Mouse (Mus musculus): ENCODE results near the gene Veph1. TPM values are rescaled to one million over a fixed set of nuclear protein-coding genes. Genes with fewer than 3 reads are reported as not detected.

Gene Veph1
- polyA plus RNA-seq, 1 experiment from 2014 or later, result 0.77 TPM

GRCm38 (mm10) chr3:66087608-66088007 is 209.0 kb downstream of the Veph1 start:
- no peak overlapping the region for H3K4me2 ChIP-seq
- H3K27me3 ChIP-seq, result no peaks in the 10 kb centered on the region
- H3K9me3 ChIP-seq (replicated peaks), result no peaks in the 10 kb centered on the region
- ATAC-seq (replicated peaks; ENCODE audit: insufficient number of reproducible peaks, insufficient read depth, low FRiP score, low read depth), result no peak
- WGBS, result 78% methylated on average over 7 of the region's 7 CpGs
- no peaks in the 10 kb centered on the region for H3K36me3 ChIP-seq
- no peak overlapping the region for H3K9ac ChIP-seq
- no peaks in the 10 kb centered on the region for H3K4me1 ChIP-seq (replicated peaks)
- no peak overlapping the region for H3K27ac ChIP-seq
- no peak overlapping the region for H3K4me3 ChIP-seq

GRCm38 (mm10) chr3:66083856-66084255 is 212.8 kb downstream of the Veph1 start:
- no peak overlapping the region for H3K9ac ChIP-seq
- ATAC-seq (replicated peaks; ENCODE audit: insufficient number of reproducible peaks, insufficient read depth, low FRiP score, low read depth), result no peak
- H3K4me1 ChIP-seq (replicated peaks), result no peaks in the 10 kb centered on the region
- H3K27ac ChIP-seq, result no peak overlapping the region
- H3K27me3 ChIP-seq, result no peaks in the 10 kb centered on the region
- H3K36me3 ChIP-seq, result no peaks in the 10 kb centered on the region
- WGBS, result 89% methylated on average over 3 of the region's 3 CpGs
- no peak overlapping the region for H3K4me2 ChIP-seq
- H3K4me3 ChIP-seq, result no peak overlapping the region
- no peaks in the 10 kb centered on the region for H3K9me3 ChIP-seq (replicated peaks)

GRCm38 (mm10) chr3:66083407-66083806 is 213.2 kb downstream of the Veph1 start:
- no peak overlapping the region for H3K27ac ChIP-seq
- H3K4me1 ChIP-seq (replicated peaks), result no peaks in the 10 kb centered on the region
- no peak overlapping the region for H3K4me3 ChIP-seq
- WGBS, result 70% methylated on average over 5 of the region's 5 CpGs
- ATAC-seq (replicated peaks; ENCODE audit: insufficient number of reproducible peaks, insufficient read depth, low FRiP score, low read depth), result no peak
- H3K9ac ChIP-seq, result no peak overlapping the region
- no peak overlapping the region for H3K4me2 ChIP-seq
- no peaks in the 10 kb centered on the region for H3K27me3 ChIP-seq
- no peaks in the 10 kb centered on the region for H3K36me3 ChIP-seq
- H3K9me3 ChIP-seq (replicated peaks), result no peaks in the 10 kb centered on the region

- H3K36me3 ChIP-seq, result no peaks in the 10 kb centered on the region
- no peak for ATAC-seq (replicated peaks; ENCODE audit: insufficient number of reproducible peaks, insufficient read depth, low FRiP score, low read depth)
- no peak overlapping the region for H3K4me3 ChIP-seq
- 86% methylated on average over 4 of the region's 4 CpGs for WGBS
- no peaks in the 10 kb centered on the region for H3K9me3 ChIP-seq (replicated peaks)
- peaks cover 4% of the 10 kb centered on the region; the same call in 1 of the 2 replicates for H3K4me1 ChIP-seq (replicated peaks)
- no peak overlapping the region for H3K9ac ChIP-seq
- no peaks in the 10 kb centered on the region for H3K27me3 ChIP-seq
- no peak overlapping the region for H3K27ac ChIP-seq
- no peak overlapping the region for H3K4me2 ChIP-seq
These were observed 213.7 kb downstream of the Veph1 start for GRCm38 (mm10) chr3:66082975-66083374.

DNA sequence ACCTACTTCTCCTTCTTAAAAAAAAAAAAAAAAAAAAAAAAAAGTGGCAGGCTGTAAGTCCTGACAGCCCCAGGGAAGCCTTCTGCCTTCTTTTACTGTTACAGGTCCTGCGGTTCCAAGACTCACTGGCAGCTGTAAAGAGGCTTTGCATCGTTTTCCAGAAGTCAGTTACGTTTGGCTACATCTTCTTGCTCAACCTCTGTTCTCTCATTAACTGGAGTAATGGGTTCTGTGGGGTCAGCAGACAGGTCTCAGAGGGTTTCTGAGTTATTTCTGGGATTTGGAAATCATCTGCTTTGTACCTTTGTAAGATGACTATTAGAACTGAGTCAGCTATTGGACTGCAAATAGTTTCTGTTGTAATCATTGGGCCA is 215.3 kb downstream of the Veph1 start:
- Histone ChIP-seq H3K9me3 (replicated peaks) (no peaks in the 10 kb centered on the region), H3K4me1 (replicated peaks) (peaks cover 4% of the 10 kb centered on the region; the same call in 1 of the 2 replicates), H3K27ac (no peak overlapping the region), H3K27me3 (no peaks in the 10 kb centered on the region), H3K4me2 (no peak overlapping the region), H3K9ac (no peak overlapping the region), H3K4me3 (no peak overlapping the region), H3K36me3 (no peaks in the 10 kb centered on the region)
- no peak for ATAC-seq (replicated peaks; ENCODE audit: insufficient number of reproducible peaks, insufficient read depth, low FRiP score, low read depth)
- WGBS, result 56% methylated on average over 3 of the region's 3 CpGs

DNA sequence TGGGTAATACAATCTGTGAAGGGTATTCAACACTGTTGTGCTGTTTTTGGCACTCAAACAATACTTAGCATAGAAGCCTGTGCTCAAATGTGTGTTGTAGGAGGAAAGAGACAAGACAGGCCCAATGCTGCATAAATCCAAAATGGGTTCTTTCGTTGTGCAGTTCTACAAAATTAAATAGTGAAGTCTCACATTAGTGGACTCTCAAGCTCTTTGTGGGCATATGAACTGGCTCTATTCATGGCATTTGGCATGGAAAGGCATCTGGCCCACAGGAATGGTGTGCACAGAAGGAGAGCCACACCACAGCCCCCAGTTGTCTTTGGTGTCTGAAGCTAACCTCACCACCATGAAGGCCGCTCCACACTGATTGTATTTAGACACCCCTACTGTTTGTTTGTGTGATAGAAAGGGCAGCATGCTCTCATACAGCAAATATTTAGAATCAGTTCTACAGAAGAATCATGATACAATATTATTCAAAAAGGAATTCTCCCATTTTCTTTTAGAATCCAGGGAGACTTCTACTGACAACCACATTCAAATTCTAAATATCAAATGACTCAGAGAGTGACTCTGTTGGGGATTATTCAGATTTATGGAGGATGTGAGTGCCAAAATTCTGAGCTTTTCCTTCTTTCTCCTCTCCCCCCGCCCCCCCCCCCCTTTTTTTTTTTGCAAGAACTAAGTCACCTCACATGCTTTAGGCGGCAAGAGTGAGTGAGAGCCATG is 215.8 kb downstream of the Veph1 start:
- Histone ChIP-seq H3K9me3 (replicated peaks) (no peaks in the 10 kb centered on the region), H3K4me3 (no peak overlapping the region), H3K27me3 (no peaks in the 10 kb centered on the region), H3K4me1 (replicated peaks) (peaks cover 4% of the 10 kb centered on the region; the same call in 1 of the 2 replicates), H3K4me2 (no peak overlapping the region), H3K27ac (no peak overlapping the region), H3K36me3 (no peaks in the 10 kb centered on the region), H3K9ac (no peak overlapping the region)
- ATAC-seq (replicated peaks; ENCODE audit: insufficient number of reproducible peaks, insufficient read depth, low FRiP score, low read depth), result no peak
- 51% methylated on average over 4 of the region's 4 CpGs for WGBS

DNA sequence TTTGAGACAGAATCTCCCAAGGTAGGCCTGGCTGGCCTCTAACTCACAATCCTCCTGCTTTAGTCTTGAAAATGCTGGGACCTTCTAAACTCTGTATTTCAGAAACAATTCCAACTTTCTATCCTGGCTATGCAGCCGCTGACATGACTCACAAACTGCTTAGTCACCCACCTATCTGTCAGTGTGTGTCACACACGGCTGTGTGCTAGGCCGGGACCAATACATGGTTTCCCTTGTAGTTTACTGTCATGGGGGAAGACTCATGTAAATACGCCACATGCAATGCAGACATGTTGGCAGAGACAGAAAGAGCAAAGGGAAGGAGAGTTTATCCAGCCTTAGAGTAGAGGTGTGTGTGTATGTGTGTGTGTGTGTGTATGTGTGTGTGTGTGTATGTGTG is 216.8 kb downstream of the Veph1 start:
- ATAC-seq (replicated peaks; ENCODE audit: insufficient number of reproducible peaks, insufficient read depth, low FRiP score, low read depth), result no peak
- Histone ChIP-seq H3K9me3 (replicated peaks) (no peaks in the 10 kb centered on the region), H3K4me3 (no peak overlapping the region), H3K27me3 (no peaks in the 10 kb centered on the region), H3K27ac (no peak overlapping the region), H3K4me2 (no peak overlapping the region), H3K9ac (no peak overlapping the region), H3K4me1 (replicated peaks) (peaks cover 4% of the 10 kb centered on the region; the same call in 1 of the 2 replicates), H3K36me3 (no peaks in the 10 kb centered on the region)
- 70% methylated on average over 4 of the region's 4 CpGs for WGBS

- Histone ChIP-seq H3K4me3 (no peak overlapping the region), H3K9me3 (replicated peaks) (no peaks in the 10 kb centered on the region), H3K9ac (no peak overlapping the region), H3K4me2 (no peak overlapping the region), H3K4me1 (replicated peaks) (peaks cover 4% of the 10 kb centered on the region; the same call in 1 of the 2 replicates), H3K36me3 (no peaks in the 10 kb centered on the region), H3K27me3 (no peaks in the 10 kb centered on the region), H3K27ac (no peak overlapping the region)
- WGBS, result 75% methylated on average over 6 of the region's 6 CpGs
- no peak for ATAC-seq (replicated peaks; ENCODE audit: insufficient number of reproducible peaks, insufficient read depth, low FRiP score, low read depth)
These were observed 217.6 kb downstream of the Veph1 start for GRCm38 (mm10) chr3:66078898-66079537.

DNA sequence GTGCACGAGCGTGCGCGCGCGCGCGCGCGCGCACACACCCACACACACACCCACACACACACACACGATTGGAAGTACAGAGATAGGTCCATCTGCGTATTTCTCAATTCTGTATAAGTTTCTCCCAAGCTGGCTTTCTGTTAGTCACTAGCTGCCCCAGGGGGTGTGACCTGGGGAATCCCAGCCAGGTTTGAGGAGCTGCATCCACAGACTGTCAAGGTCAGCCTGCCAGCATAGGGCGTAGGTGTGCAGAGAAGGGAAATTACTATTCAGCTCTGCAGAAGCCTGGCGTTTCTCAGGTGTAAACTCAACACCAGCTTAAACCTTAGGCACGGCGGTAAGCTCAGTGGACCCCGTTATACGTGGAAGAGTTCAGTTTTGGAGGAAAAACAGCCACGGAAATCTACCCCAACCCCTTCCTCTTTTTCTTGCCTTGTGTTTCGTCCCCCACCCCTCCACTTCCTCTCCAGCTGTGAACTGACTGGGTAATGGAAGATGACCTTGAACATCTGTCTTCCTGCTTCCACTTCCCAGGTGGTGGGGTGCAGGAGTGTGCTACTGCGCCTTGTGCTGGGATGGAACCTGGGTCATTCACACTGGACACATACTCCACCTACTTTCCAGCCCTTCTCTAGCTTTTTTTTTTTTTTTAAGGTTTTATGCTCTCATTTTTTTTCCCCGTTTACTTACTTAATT is 218.5 kb downstream of the Veph1 start:
- Histone ChIP-seq H3K4me3 (no peak overlapping the region), H3K9me3 (replicated peaks) (no peaks in the 10 kb centered on the region), H3K9ac (no peak overlapping the region), H3K4me1 (replicated peaks) (peaks cover 4% of the 10 kb centered on the region; the same call in 1 of the 2 replicates), H3K27me3 (no peaks in the 10 kb centered on the region), H3K36me3 (no peaks in the 10 kb centered on the region), H3K4me2 (no peak overlapping the region), H3K27ac (no peak overlapping the region)
- WGBS, result 85% methylated on average over 23 of the region's 23 CpGs
- ATAC-seq (replicated peaks; ENCODE audit: insufficient number of reproducible peaks, insufficient read depth, low FRiP score, low read depth), result no peak

DNA sequence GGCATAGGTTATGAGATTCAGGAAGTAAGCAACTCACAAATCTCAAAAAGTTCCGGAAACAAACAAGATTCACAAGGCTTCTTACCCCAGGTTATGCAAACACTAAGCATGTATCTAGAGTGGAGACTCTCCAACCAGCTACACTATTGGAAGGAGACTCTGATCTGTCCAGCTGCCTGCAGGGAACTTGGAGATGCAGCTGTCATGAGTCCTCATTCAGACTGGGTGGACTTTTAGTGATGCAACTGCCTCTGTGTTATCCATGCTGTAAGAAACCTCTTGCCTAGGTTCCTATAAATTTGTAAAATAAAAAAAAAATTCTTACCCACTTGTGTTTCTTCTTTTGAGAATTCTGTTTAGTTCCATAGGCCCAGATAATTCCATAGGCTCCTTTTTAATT is 226.4 kb downstream of the Veph1 start:
- Histone ChIP-seq H3K9ac (no peak overlapping the region), H3K4me1 (replicated peaks) (no peaks in the 10 kb centered on the region), H3K4me3 (no peak overlapping the region), H3K36me3 (no peaks in the 10 kb centered on the region), H3K9me3 (replicated peaks) (no peaks in the 10 kb centered on the region), H3K27ac (no peak overlapping the region), H3K27me3 (no peaks in the 10 kb centered on the region), H3K4me2 (no peak overlapping the region)
- ATAC-seq (replicated peaks; ENCODE audit: insufficient number of reproducible peaks, insufficient read depth, low FRiP score, low read depth), result no peak
- WGBS, result 96% methylated on average over 1 of the region's 1 CpGs

GRCm38 (mm10) chr3:66063881-66064280 is 232.8 kb downstream of the Veph1 start:
- no peak overlapping the region for H3K4me3 ChIP-seq
- no peak overlapping the region for H3K27ac ChIP-seq
- no peaks in the 10 kb centered on the region for H3K36me3 ChIP-seq
- no peaks in the 10 kb centered on the region for H3K27me3 ChIP-seq
- ATAC-seq (replicated peaks; ENCODE audit: insufficient number of reproducible peaks, insufficient read depth, low FRiP score, low read depth), result no peak
- no peaks in the 10 kb centered on the region for H3K9me3 ChIP-seq (replicated peaks)
- 36% methylated on average over 6 of the region's 6 CpGs for WGBS
- H3K9ac ChIP-seq, result no peak overlapping the region
- no peaks in the 10 kb centered on the region for H3K4me1 ChIP-seq (replicated peaks)
- no peak overlapping the region for H3K4me2 ChIP-seq

Measured in heart, embryonic 15.5 days (tissue).